Mouse (Mus musculus) adrenal gland, adult 18-20 months (tissue): ENCODE data around the gene Haus8. TPM values are rescaled to one million over a fixed set of nuclear protein-coding genes. Genes with fewer than 3 reads are reported as not detected.
"Not testable (repeated sequence)": the region's sequence is repeated elsewhere in the genome, so short reads cannot be mapped to it uniquely, and the experiment has no call there.

Experiments used
- DNase-seq, 2 experiments: peaks; one replicate each; pipeline ENCODE4 v3.0.0; 2021 to 2022; ENCODE audit warnings: low spot score in 2 of 2
- long read RNA-seq, 2 experiments: library from polyadenylated mRNA; stranded (forward); transcript quantifications; one replicate each; pipeline ENCODE4 v2.0.0; 2021
- total RNA-seq, 2 experiments: library from RNA; stranded (reverse); gene quantifications; 1 replicate in 1 of 2; 2 replicates in 1 of 2; pipeline ENCODE4 v1.2.3; 2021

Gene Haus8
- 10 to 100 TPM; 11.1 to 12.8 TPM for total RNA-seq
- long read RNA-seq, experiment 1, partial matches to known transcripts = 0 of 5 reads
- long read RNA-seq, experiment 1, other reads (novel, unspliced or antisense) = 3 of 5 reads
- long read RNA-seq, experiment 2, transcript Haus8-201 (11 exons, 2,013 nt) = major isoform, 19 of 34 reads
- long read RNA-seq, experiment 2, partial matches to known transcripts = 1 of 34 reads
- long read RNA-seq, experiment 2, other reads (novel, unspliced or antisense) = 13 of 34 reads

- peak; percentile 96 for DNase-seq
Measured at GRCm38 (mm10) chr8:71272286-71273150, at the start of gene Haus8, which contains the start of gene Myo9b. Haus8 (minus strand) TSS chr8:71272934. Myo9b (plus strand) TSS chr8:71272714.

- DNase-seq = not testable (repeated sequence)
Measured at GRCm38 (mm10) chr8:71319760-71320159, 47.0 kb upstream of the Haus8 start.

GRCm38 (mm10) chr8:71318610-71319009 is 45.9 kb upstream of the Haus8 start:
- DNase-seq = not testable (repeated sequence)

DNA sequence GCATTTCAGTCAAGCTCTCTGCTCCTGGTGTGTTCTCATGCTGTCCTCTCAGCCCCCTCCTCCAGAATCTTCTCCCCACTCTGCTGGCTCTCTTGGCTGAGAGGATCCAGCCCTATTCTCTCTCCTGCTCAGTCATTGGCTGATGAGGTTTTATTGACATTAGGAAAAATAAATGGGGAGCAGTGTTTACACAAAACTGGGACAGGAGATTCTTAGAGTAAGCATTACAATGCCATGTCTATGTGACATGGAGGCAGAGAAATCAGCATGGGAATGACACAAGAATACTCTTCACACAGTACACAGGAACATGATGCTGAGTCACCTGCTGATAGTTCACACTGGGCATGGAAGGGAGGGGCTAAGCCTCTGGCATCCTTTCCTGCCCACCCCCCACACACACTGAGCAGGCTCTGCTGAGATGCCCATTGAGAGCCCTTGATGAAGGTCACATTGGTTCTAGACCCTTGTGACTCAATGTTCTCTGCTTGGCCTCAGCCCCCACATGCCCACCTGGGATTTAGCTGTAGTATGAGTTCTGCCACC is 43.8 kb upstream of the Haus8 start:
- DNase-seq = no peak

- DNase-seq = no peak
Measured at GRCm38 (mm10) chr8:71315972-71316371, 43.2 kb upstream of the Haus8 start.

GRCm38 (mm10) chr8:71313951-71314350 is 41.2 kb upstream of the Haus8 start:
- no peak for DNase-seq

DNA sequence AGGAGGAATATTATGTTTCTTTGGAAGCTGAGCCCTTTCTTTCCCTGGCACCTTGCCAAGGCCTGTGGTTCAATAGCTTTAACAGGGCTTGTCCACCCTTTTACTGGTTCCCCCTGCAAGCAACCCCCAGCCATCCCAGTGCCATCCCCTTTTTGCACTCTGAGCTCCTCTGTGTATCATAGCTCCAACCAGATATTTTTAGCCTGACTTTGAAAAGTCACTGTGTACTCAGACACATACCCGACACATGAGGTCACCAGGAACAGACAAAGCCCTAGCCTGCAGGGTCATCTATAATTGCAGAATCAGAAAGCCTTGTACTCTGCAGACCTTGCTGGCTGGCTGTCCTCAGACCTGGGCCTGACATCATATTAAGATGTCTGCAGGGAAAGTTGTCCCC is 40.0 kb upstream of the Haus8 start:
- DNase-seq = peak; percentile 33 to 43

DNA sequence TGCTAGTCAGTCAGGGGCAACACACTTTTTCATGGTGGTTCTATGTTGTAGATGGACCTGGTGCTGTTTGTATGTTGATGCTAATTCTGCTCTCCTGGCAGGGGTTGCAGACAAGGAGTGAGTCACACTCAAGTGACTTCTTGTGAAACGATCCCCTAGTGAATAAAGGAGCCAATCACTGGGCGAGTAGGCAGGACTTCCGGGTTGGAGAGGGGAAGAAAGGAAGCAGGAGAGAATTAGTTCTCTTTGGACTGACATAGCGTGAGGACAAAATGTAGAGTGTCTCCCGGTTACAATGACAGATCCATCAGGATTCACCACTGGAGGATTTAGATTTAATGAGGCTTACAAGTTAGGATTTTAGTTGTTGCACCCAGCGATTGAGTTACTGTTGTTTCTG is 37.7 kb upstream of the Haus8 start:
- DNase-seq = no peak

- no peak for DNase-seq
Measured at GRCm38 (mm10) chr8:71307913-71308312, 35.2 kb upstream of the Haus8 start.

GRCm38 (mm10) chr8:71307371-71307770 is 34.6 kb upstream of the Haus8 start:
- DNase-seq = no peak

- DNase-seq = no peak
Measured at GRCm38 (mm10) chr8:71305988-71306387, 33.3 kb upstream of the Haus8 start.

DNA sequence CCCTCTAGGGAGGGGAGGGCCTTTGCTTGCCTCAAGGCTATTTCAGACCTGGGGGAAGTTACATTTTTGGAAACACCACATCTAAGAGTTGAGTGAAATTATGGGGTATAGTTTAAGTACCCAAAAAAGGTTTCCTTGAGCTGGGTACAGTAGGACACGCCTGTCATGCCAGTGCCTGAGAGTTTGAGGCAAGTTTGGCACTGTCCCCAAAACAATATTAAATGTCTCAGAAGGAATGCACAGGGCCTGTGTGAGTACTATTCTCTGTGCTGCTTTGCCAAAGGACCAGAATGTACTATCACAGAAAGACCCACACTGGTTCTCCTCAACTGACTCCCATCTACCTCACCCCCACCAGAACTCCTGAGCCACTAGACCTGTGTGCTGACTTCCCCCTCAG is 30.9 kb upstream of the Haus8 start:
- DNase-seq = no peak

GRCm38 (mm10) chr8:71302788-71303187 is 30.1 kb upstream of the Haus8 start:
- DNase-seq = no peak

- no peak for DNase-seq
Measured at GRCm38 (mm10) chr8:71299716-71300115, 27.0 kb upstream of the Haus8 start.

- DNase-seq = no peak
Measured at GRCm38 (mm10) chr8:71297439-71297838, 24.7 kb upstream of the Haus8 start.

GRCm38 (mm10) chr8:71296784-71297183 is 24.1 kb upstream of the Haus8 start:
- DNase-seq = no peak

DNA sequence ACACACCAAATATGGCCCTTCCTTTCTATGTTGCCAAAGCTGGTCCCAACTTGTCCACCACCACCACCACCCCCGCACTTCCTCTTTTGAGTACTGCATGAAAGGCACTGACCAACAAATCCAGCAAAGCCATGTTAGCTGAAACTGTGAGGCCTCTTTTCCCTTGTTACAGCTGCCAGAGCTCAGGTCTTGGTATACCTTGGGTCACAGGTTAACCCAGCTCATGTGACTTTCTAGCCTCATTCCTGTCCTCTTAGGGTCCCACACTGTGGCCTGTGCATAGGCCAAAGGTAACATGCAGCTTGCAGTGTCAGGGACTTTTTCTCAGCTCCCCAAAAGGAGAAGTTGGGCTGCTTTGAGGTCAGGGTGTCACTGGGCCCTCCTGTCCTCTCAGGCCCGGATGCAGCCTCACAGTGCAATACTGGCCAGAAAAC is 23.5 kb upstream of the Haus8 start:
- DNase-seq = no peak

DNA sequence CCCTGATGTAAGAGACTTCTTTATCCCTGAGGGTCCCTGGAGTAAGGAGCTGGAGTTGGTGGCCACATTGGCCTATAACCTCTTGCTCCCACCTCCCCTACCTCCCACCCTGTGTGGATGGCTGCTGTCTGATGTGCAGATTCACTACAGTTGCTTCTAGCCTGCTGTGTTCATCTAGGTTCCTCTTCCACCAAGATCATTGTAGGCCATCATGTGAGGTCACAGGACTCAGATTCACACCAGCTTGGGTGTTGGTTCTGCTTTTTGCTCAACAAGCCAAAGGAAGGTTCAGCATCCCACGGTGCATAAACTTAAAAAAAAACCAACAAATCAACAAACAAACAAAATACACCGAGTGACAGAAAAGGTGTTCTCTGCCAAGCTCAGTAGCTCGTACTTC is 21.2 kb upstream of the Haus8 start:
- not testable (repeated sequence) for DNase-seq

DNA sequence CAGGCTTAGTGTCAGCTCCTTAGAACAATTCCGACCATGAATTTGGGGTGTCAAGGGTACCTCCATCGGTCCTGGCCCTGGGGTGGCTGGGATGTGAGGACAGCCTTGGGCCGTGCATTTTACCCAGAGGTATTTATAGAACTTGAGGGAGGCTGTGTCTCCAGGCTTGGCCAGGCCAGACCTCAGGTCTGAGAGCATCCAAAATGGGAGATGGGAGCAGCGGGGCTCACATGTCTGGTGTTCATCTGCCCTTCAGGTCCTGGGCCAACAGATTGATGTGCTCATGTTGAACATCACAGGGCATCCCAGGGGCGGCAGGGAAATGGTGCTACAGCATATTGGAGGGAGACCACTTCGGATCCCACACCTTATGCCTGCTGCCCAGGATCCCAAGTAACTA is 18.6 kb upstream of the Haus8 start:
- no peak for DNase-seq

DNA sequence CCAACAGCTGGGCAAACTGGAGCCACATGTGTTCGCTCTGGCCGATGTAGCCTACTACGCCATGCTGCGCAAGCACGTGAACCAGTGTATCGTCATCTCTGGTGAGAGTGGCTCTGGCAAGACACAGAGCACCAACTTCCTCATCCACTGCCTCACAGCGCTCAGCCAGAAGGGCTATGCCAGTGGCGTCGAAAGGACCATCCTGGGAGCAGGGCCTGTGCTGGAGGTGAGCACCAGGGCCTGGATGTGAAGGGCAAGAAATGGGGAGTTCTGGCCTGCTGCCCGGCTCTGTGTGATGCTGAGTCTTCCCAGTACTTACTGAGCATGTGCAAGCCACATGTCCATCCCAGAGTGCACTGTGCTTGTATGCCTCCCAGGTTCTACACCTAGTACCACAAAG is 18.2 kb upstream of the Haus8 start:
- no peak for DNase-seq

DNA sequence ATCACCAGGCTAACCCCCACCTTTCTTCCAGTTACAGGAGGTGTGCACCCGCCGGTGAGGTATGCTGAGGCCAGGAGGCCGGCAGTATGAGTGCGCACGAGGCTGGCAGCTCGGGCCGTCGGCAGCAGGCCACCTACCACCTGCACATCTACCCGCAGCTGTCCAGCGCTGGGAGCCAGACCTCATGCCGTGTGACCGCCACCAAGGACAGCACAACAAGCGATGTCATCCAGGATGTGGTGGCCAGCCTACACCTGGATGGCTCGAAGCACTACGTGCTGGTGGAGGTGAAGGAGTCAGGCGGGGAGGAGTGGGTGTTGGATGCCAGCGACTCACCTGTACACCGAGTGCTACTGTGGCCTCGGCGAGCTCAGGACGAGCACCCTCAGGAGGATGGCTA is 17.5 kb upstream of the Haus8 start:
- DNase-seq = no peak

DNA sequence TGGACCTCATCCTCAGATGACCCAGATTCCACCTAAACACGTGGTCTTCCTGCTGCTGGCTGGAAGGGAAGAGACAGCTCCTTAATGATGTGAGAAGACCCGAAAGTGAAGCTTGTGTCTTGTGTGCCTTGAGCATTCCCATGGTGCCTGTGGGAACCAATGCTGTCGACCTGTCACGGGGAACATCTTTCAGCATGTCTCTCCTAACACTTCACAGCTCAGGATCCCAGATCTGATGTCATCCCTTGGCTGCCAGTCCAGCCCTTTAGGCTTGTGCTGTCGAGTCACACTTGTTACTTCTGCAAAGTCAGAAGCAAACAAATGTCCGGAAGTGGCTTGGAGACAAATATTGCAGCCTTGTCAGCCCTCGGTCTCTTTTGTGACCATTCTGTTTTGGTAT is 16.4 kb upstream of the Haus8 start:
- DNase-seq = no peak
